Mouse (Mus musculus): ENCODE measurements around the gene 2610318N02Rik.
"Not testable (repeated sequence)": the region's sequence is repeated elsewhere in the genome, so short reads cannot be mapped to it uniquely, and the experiment has no call there.

The 2610318N02Rik gene

GRCm38 (mm10) chr16:17124871-17125520 is at the start of gene 2610318N02Rik:
2610318N02Rik (minus strand) TSS chr16:17125167.
- DNase-seq, result peak; percentile 88

- DNase-seq, result peak; percentile 49
Observed at GRCm38 (mm10) chr16:17168049-17168448, 43.1 kb upstream of the 2610318N02Rik start.

GRCm38 (mm10) chr16:17167179-17167578 is 42.2 kb upstream of the 2610318N02Rik start:
- no peak for DNase-seq

- DNase-seq, result not testable (repeated sequence)
Observed at GRCm38 (mm10) chr16:17165478-17165877, 40.5 kb upstream of the 2610318N02Rik start.

GRCm38 (mm10) chr16:17154346-17154745 is 29.4 kb upstream of the 2610318N02Rik start:
- DNase-seq, result no peak

- DNase-seq, result no peak
Observed at GRCm38 (mm10) chr16:17151874-17152273, 26.9 kb upstream of the 2610318N02Rik start.

- DNase-seq, result no peak
Observed at GRCm38 (mm10) chr16:17150520-17151258, 25.7 kb upstream of the 2610318N02Rik start.

- peak; percentile 7 for DNase-seq
Observed at GRCm38 (mm10) chr16:17148084-17148483, 23.1 kb upstream of the 2610318N02Rik start.

GRCm38 (mm10) chr16:17147391-17147929 is 22.5 kb upstream of the 2610318N02Rik start:
- peak; percentile 29 for DNase-seq

GRCm38 (mm10) chr16:17146772-17147235 is 21.8 kb upstream of the 2610318N02Rik start, which contains the start of gene Ccdc116:
Ccdc116 (minus strand) TSS chr16:17147229.
- DNase-seq, result peak; percentile 84

- DNase-seq, result no peak
Observed at GRCm38 (mm10) chr16:17144339-17144738, 19.4 kb upstream of the 2610318N02Rik start, which contains the start of gene Ydjc. Ydjc (plus strand) TSS chr16:17144621.

GRCm38 (mm10) chr16:17137355-17137754 is 12.4 kb upstream of the 2610318N02Rik start:
- DNase-seq, result no peak

GRCm38 (mm10) chr16:17132906-17133200 is 7.9 kb upstream of the 2610318N02Rik start:
- no peak for DNase-seq

GRCm38 (mm10) chr16:17132089-17132905 is 7.3 kb upstream of the 2610318N02Rik start, which contains the start of gene Sdf2l1:
Sdf2l1 (minus strand) TSS chr16:17132383.
- peak; percentile 99 for DNase-seq

GRCm38 (mm10) chr16:17131191-17132088 is 6.5 kb upstream of the 2610318N02Rik start:
- peak; percentile 8 for DNase-seq

GRCm38 (mm10) chr16:17127292-17127691 is 2.3 kb upstream of the 2610318N02Rik start:
- peak; percentile 76 for DNase-seq

- no peak for DNase-seq
Observed at GRCm38 (mm10) chr16:17124119-17124870, 672 bp downstream of the 2610318N02Rik start.

- no peak for DNase-seq
Observed at GRCm38 (mm10) chr16:17121569-17121968, 3.4 kb downstream of the 2610318N02Rik start.

- DNase-seq, result no peak
Observed at GRCm38 (mm10) chr16:17117309-17117799, 7.6 kb downstream of the 2610318N02Rik start.
